Mouse (Mus musculus): Measurements from ENCODE around the gene Limch1.

GRCm38 (mm10) chr5:66814674-66815073, 69.0 kb downstream of the Limch1 start:
- no peak for TF ChIP-seq CTCF (IDR thresholded peaks at IDR 0.05)
- no peak for TF ChIP-seq EP300 (IDR thresholded peaks at IDR 0.05)
